Mouse (Mus musculus) embryonic facial prominence, embryonic 15.5 days (tissue): ENCODE results near the gene Znrf1. TPM values are rescaled to one million over a fixed set of nuclear protein-coding genes. Genes with fewer than 3 reads are reported as not detected.
"Not testable (repeated sequence)": the region's sequence is repeated elsewhere in the genome, so short reads cannot be mapped to it uniquely, and the experiment has no call there.

Experiments
- ATAC-seq: fragments of 200-750 bp; cut with Nextera tagmentation; 2 replicates; pipeline ENCODE4 v1.8.0; 2017; ENCODE audit warnings: low read depth, moderate TSS enrichment; ENCODE audit not compliant: insufficient number of reproducible peaks, low FRiP score, low TSS enrichment
- H3K27ac ChIP-seq: fragments of 300-500 bp; sonication (generic); replicated peaks from 2 replicates; pipeline ENCODE4 v1.5.1; 2015; ENCODE audit warnings: mild to moderate bottlenecking, inconsistent platforms
- H3K27me3 ChIP-seq: fragments of 300-500 bp; sonication (generic); 2 replicates; pipeline ENCODE4 v1.6.1; 2015; ENCODE audit warnings: inconsistent platforms
- H3K36me3 ChIP-seq: fragments of 300-500 bp; sonication (generic); 2 replicates; pipeline ENCODE4 v1.6.1; 2015; ENCODE audit warnings: mild to moderate bottlenecking, inconsistent platforms
- H3K4me1 ChIP-seq: fragments of 300-500 bp; sonication (generic); 2 replicates; pipeline ENCODE4 v1.6.1; 2015; ENCODE audit warnings: inconsistent platforms
- H3K4me2 ChIP-seq: fragments of 300-500 bp; sonication (generic); replicated peaks from 2 replicates; pipeline ENCODE4 v1.6.1; 2015; ENCODE audit warnings: mild to moderate bottlenecking, inconsistent platforms
- H3K4me3 ChIP-seq: fragments of 300-500 bp; sonication (generic); replicated peaks from 2 replicates; pipeline ENCODE4 v1.5.1; 2015; ENCODE audit warnings: mild to moderate bottlenecking, inconsistent platforms
- H3K9ac ChIP-seq: fragments of 300-500 bp; sonication (generic); 2 replicates; pipeline ENCODE4 v1.6.1; 2015; ENCODE audit warnings: inconsistent platforms
- H3K9me3 ChIP-seq: fragments of 300-500 bp; sonication (generic); replicated peaks from 2 replicates; pipeline ENCODE4 v1.6.1; 2016; ENCODE audit warnings: inconsistent platforms
- WGBS: fragments of 180-500 bp; shearing (Covaris S2); methylation state at CpG from one replicate; pipeline ENCODE4 v1.1.7; 2015; 5-methylcytosine and 5-hydroxymethylcytosine counted together
- polyA plus RNA-seq: library from polyadenylated mRNA; unstranded; fragments of >200 nt; fragmentation: Nextera tagmentation; extraction: Ambion mirVana; gene quantifications from 2 replicates; pipeline ENCODE4 v1.2.1, GENCODE M21; 2015

The Znrf1 gene
- polyA plus RNA-seq, 1 experiment from 2014 or later: 42.7 TPM

GRCm38 (mm10) chr8:111632976-111633375, 97.1 kb downstream of the Znrf1 start:
- Histone ChIP-seq H3K27ac (no peak overlapping the region), H3K27me3 (no peaks in the 10 kb centered on the region), H3K9ac (no peak overlapping the region), H3K4me2 (no peak overlapping the region), H3K4me3 (no peak overlapping the region), H3K4me1 (peaks cover 11% of the 10 kb centered on the region; the same call in 1 of the 2 replicates), H3K36me3 (no peaks in the 10 kb centered on the region), H3K9me3 (no peaks in the 10 kb centered on the region)
- 96% methylated on average over 3 of the region's 3 CpGs for WGBS
- ATAC-seq: no peak

GRCm38 (mm10) chr8:111638086-111638485, 102.2 kb downstream of the Znrf1 start:
- no peak overlapping the region for H3K4me2 ChIP-seq
- H3K36me3 ChIP-seq: no peaks in the 10 kb centered on the region
- ATAC-seq: no peak
- H3K27me3 ChIP-seq: no peaks in the 10 kb centered on the region
- H3K4me1 ChIP-seq: peaks cover 7% of the 10 kb centered on the region; the same call in 1 of the 2 replicates
- no peak overlapping the region for H3K4me3 ChIP-seq
- no peak overlapping the region for H3K27ac ChIP-seq
- H3K9ac ChIP-seq: no peak overlapping the region
- no peaks in the 10 kb centered on the region for H3K9me3 ChIP-seq

GRCm38 (mm10) chr8:111641064-111641463, 105.2 kb downstream of the Znrf1 start:
- ATAC-seq: no peak
- Histone ChIP-seq H3K4me1 (peaks cover 10% of the 10 kb centered on the region; the same call in 1 of the 2 replicates), H3K4me2 (no peak overlapping the region), H3K27ac (no peak overlapping the region), H3K9ac (no peak overlapping the region), H3K9me3 (no peaks in the 10 kb centered on the region), H3K4me3 (no peak overlapping the region), H3K36me3 (no peaks in the 10 kb centered on the region), H3K27me3 (no peaks in the 10 kb centered on the region)
- 92% methylated on average over 2 of the region's 2 CpGs for WGBS

- peak overlapping the region; percentile 96; the same call in 1 of the 2 replicates for H3K27ac ChIP-seq
- peak overlapping the region; percentile 95 for H3K9ac ChIP-seq
- peak overlapping the region; percentile 62 for H3K4me2 ChIP-seq
- H3K4me3 ChIP-seq: peak overlapping the region; percentile 94
- H3K4me1 ChIP-seq: peaks cover 10% of the 10 kb centered on the region; the same call in 1 of the 2 replicates
- no peaks in the 10 kb centered on the region for H3K9me3 ChIP-seq
- no peaks in the 10 kb centered on the region for H3K27me3 ChIP-seq
- ATAC-seq: no peak
- H3K36me3 ChIP-seq: no peaks in the 10 kb centered on the region
- 51% methylated on average over 5 of the region's 5 CpGs for WGBS
These were observed 106.6 kb downstream of the Znrf1 start for GRCm38 (mm10) chr8:111642496-111642895.

- WGBS: 7% methylated on average over 5 of the region's 5 CpGs
- Histone ChIP-seq H3K9me3 (no peaks in the 10 kb centered on the region), H3K4me2 (peak overlapping the region; percentile 62), H3K9ac (peak overlapping the region; percentile 95), H3K4me1 (peaks cover 10% of the 10 kb centered on the region; the same call in 1 of the 2 replicates), H3K4me3 (peak overlapping the region; percentile 94), H3K27ac (peak overlapping the region; percentile 96), H3K36me3 (no peaks in the 10 kb centered on the region), H3K27me3 (no peaks in the 10 kb centered on the region)
- 0 out of 2 replicates have a peak, but pooled peaks have one; percentile 16 for ATAC-seq
These were observed 107.0 kb downstream of the Znrf1 start for GRCm38 (mm10) chr8:111642939-111643263.

- Histone ChIP-seq H3K4me2 (peak within 1 kb of the TSS; percentile 62), H3K4me1 (peaks cover 15% of the 10 kb centered on the region; the same call in 1 of the 2 replicates), H3K27ac (peak within 1 kb of the TSS; percentile 96), H3K27me3 (no peaks in the 10 kb centered on the region), H3K9me3 (no peaks in the 10 kb centered on the region), H3K9ac (peak within 1 kb of the TSS; percentile 95), H3K4me3 (peak within 1 kb of the TSS; percentile 94), H3K36me3 (no peaks in the 10 kb centered on the region)
- peak; percentile 97 for ATAC-seq
- 0% methylated on average over 75 of the region's 75 CpGs for WGBS
These were observed 107.6 kb downstream of the Znrf1 start, which contains the start of gene Zfp1 for GRCm38 (mm10) chr8:111643264-111644141. TSS of gene Zfp1 (plus strand) at chr8:111643401.

- H3K9ac ChIP-seq, H3K9me3 ChIP-seq, ATAC-seq, H3K36me3 ChIP-seq, H3K27me3 ChIP-seq: not testable (repeated sequence)
- WGBS: 54% methylated on average over 12 of the region's 12 CpGs
- Histone ChIP-seq H3K4me1 (peaks cover 23% of the 10 kb centered on the region; the same call in 1 of the 2 replicates), H3K4me3 (peak overlapping the region; percentile 94), H3K27ac (peak overlapping the region; percentile 96), H3K4me2 (peak overlapping the region; percentile 62)
These were observed 108.6 kb downstream of the Znrf1 start for GRCm38 (mm10) chr8:111644286-111645051.

GRCm38 (mm10) chr8:111645715-111646114, 109.8 kb downstream of the Znrf1 start:
- peaks cover 23% of the 10 kb centered on the region; the same call in 1 of the 2 replicates for H3K4me1 ChIP-seq
- no peak overlapping the region for H3K9ac ChIP-seq
- no peak for ATAC-seq
- no peaks in the 10 kb centered on the region for H3K27me3 ChIP-seq
- no peak overlapping the region for H3K4me3 ChIP-seq
- no peaks in the 10 kb centered on the region for H3K9me3 ChIP-seq
- H3K4me2 ChIP-seq: no peak overlapping the region
- WGBS: 94% methylated on average over 8 of the region's 8 CpGs
- H3K36me3 ChIP-seq: no peaks in the 10 kb centered on the region
- H3K27ac ChIP-seq: no peak overlapping the region

- Histone ChIP-seq H3K36me3 (no peaks in the 10 kb centered on the region), H3K4me2 (no peak overlapping the region), H3K4me1 (peaks cover 16% of the 10 kb centered on the region; the same call in 1 of the 2 replicates), H3K4me3 (no peak overlapping the region), H3K9ac (no peak overlapping the region), H3K9me3 (no peaks in the 10 kb centered on the region), H3K27me3 (no peaks in the 10 kb centered on the region), H3K27ac (no peak overlapping the region)
- no peak for ATAC-seq
- WGBS: 63% methylated on average over 2 of the region's 2 CpGs
These were observed 112.9 kb downstream of the Znrf1 start for GRCm38 (mm10) chr8:111648834-111649233.

- H3K4me2 ChIP-seq: no peak overlapping the region
- H3K9me3 ChIP-seq: no peaks in the 10 kb centered on the region
- no peak for ATAC-seq
- H3K4me3 ChIP-seq: no peak overlapping the region
- H3K27me3 ChIP-seq: no peaks in the 10 kb centered on the region
- no peak overlapping the region for H3K9ac ChIP-seq
- 93% methylated on average over 3 of the region's 3 CpGs for WGBS
- peaks cover 13% of the 10 kb centered on the region; the same call in 1 of the 2 replicates for H3K4me1 ChIP-seq
- H3K27ac ChIP-seq: no peak overlapping the region
- 0 out of 2 replicates have a peak, but pooled peaks cover 4% of the 10 kb centered on the region for H3K36me3 ChIP-seq
These were observed 114.8 kb downstream of the Znrf1 start for GRCm38 (mm10) chr8:111650651-111651050.

GRCm38 (mm10) chr8:111653524-111653923, 117.6 kb downstream of the Znrf1 start:
- H3K9me3 ChIP-seq: no peaks in the 10 kb centered on the region
- 96% methylated on average over 2 of the region's 2 CpGs for WGBS

More at GRCm38 (mm10) chr8:111653524-111653923, 117.6 kb downstream of the Znrf1 start:
- peaks cover 7% of the 10 kb centered on the region; the same call in 1 of the 2 replicates for H3K4me1 ChIP-seq
- H3K4me3 ChIP-seq: no peak overlapping the region
- no peaks in the 10 kb centered on the region for H3K27me3 ChIP-seq
- 0 out of 2 replicates have a peak, but pooled peaks cover 4% of the 10 kb centered on the region for H3K36me3 ChIP-seq
- no peak for ATAC-seq
- no peak overlapping the region for H3K27ac ChIP-seq
- H3K4me2 ChIP-seq: no peak overlapping the region
- H3K9ac ChIP-seq: no peak overlapping the region
